Mouse (Mus musculus): Measurements from ENCODE around the gene Hacd2. TPM values are rescaled to one million over a fixed set of nuclear protein-coding genes. Genes with fewer than 3 reads are reported as not detected.

The Hacd2 gene
- polyA plus RNA-seq, 1 experiment, result 36.1 TPM

- Histone ChIP-seq H3K79me2 (ENCODE audit: control insufficient read depth, insufficient read depth) (no peaks in the 10 kb centered on the region), H3K4me3 (no peak overlapping the region), H3K27me3 (ENCODE audit: control insufficient read depth, insufficient read depth, insufficient read length) (peaks cover 3% of the 10 kb centered on the region), H3ac (ENCODE audit: control insufficient read depth, insufficient read length) (no peak overlapping the region), H3K4me2 (ENCODE audit: low read depth) (no peak overlapping the region), H3K36me3 (ENCODE audit: control insufficient read depth, insufficient read depth) (no peaks in the 10 kb centered on the region)
- TF ChIP-seq MYOD1 (IDR thresholded peaks at IDR 0.05; ENCODE audit: control insufficient read depth in 1 of 3, insufficient read length in 2 of 3, low read depth in 2 of 3), result no peak
- no peak for TF ChIP-seq MAX (IDR thresholded peaks at IDR 0.05; ENCODE audit: low read depth)
- TF ChIP-seq MYOG (IDR thresholded peaks at IDR 0.05; ENCODE audit: control insufficient read depth in 1 of 3, insufficient read depth in 1 of 3, insufficient read length in 2 of 3, low read depth in 2 of 3), result no peak
- TF ChIP-seq CEBPB (IDR thresholded peaks at IDR 0.05; ENCODE audit: insufficient read depth, poor library complexity, severe bottlenecking), result no peak
- no peak for TF ChIP-seq REST (IDR thresholded peaks at IDR 0.05; ENCODE audit: insufficient read depth, insufficient read length)
- TF ChIP-seq POLR2A (IDR thresholded peaks at IDR 0.05; ENCODE audit: insufficient read length, low read depth), result no peak
- TF ChIP-seq TCF3 (IDR thresholded peaks at IDR 0.05; ENCODE audit: insufficient read length, low read depth), result no peak
Observed at GRCm38 (mm10) chr16:34997576-34997975, 24.7 kb upstream of the Hacd2 start.

DNA sequence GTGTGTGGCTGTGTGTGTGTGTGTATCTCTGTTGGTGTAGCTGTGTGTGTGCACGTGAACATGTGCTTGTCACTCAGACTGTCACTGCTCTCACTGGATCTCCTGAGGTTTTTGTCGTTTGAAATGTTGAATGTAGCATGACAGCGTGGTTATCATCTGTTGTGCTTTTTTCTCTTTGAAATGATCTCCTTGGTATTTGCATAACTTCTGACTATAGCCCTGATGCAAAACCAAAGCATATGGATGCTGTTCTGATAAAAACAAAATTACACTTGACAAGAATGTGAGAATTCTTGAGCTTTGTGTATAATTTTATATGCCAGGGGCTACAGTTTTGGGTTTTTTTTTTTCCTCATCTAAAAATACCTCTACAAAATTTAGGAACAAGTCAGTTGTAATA is 23.2 kb upstream of the Hacd2 start:
- Histone ChIP-seq H3K36me3 (ENCODE audit: control insufficient read depth, insufficient read depth) (no peaks in the 10 kb centered on the region), H3K27me3 (ENCODE audit: control insufficient read depth, insufficient read depth, insufficient read length) (no peaks in the 10 kb centered on the region), H3ac (ENCODE audit: control insufficient read depth, insufficient read length) (no peak overlapping the region), H3K79me2 (ENCODE audit: control insufficient read depth, insufficient read depth) (no peaks in the 10 kb centered on the region), H3K4me3 (no peak overlapping the region), H3K4me2 (ENCODE audit: low read depth) (no peak overlapping the region)
- TF ChIP-seq REST (IDR thresholded peaks at IDR 0.05; ENCODE audit: insufficient read depth, insufficient read length) (no peak), MAX (IDR thresholded peaks at IDR 0.05; ENCODE audit: low read depth) (no peak), TCF3 (IDR thresholded peaks at IDR 0.05; ENCODE audit: insufficient read length, low read depth) (no peak), MYOD1 (IDR thresholded peaks at IDR 0.05; ENCODE audit: control insufficient read depth in 1 of 3, insufficient read length in 2 of 3, low read depth in 2 of 3) (no peak), POLR2A (IDR thresholded peaks at IDR 0.05; ENCODE audit: insufficient read length, low read depth) (no peak), POLR2AphosphoS2 (IDR thresholded peaks at IDR 0.05; ENCODE audit: insufficient read length, low read depth) (no peak), TCF12 (IDR thresholded peaks at IDR 0.05; ENCODE audit: insufficient read depth, poor library complexity, severe bottlenecking) (no peak), USF1 (IDR thresholded peaks at IDR 0.05; ENCODE audit: low read depth) (no peak), CEBPB (IDR thresholded peaks at IDR 0.05; ENCODE audit: insufficient read depth, poor library complexity, severe bottlenecking) (no peak)

- Histone ChIP-seq H3K4me3 (no peak overlapping the region), H3K79me2 (ENCODE audit: control insufficient read depth, insufficient read depth) (no peaks in the 10 kb centered on the region), H3K27me3 (ENCODE audit: control insufficient read depth, insufficient read depth, insufficient read length) (no peaks in the 10 kb centered on the region), H3K4me2 (ENCODE audit: low read depth) (no peak overlapping the region), H3K36me3 (ENCODE audit: control insufficient read depth, insufficient read depth) (no peaks in the 10 kb centered on the region), H3ac (ENCODE audit: control insufficient read depth, insufficient read length) (no peak overlapping the region)
- TF ChIP-seq MYOG (IDR thresholded peaks at IDR 0.05; ENCODE audit: control insufficient read depth in 1 of 3, insufficient read depth in 1 of 3, insufficient read length in 2 of 3, low read depth in 2 of 3) (no peak), MAX (IDR thresholded peaks at IDR 0.05; ENCODE audit: low read depth) (no peak), REST (IDR thresholded peaks at IDR 0.05; ENCODE audit: insufficient read depth, insufficient read length) (no peak), E2F4 (IDR thresholded peaks at IDR 0.05; ENCODE audit: insufficient read depth) (no peak), USF1 (IDR thresholded peaks at IDR 0.05; ENCODE audit: low read depth) (no peak), POLR2A (IDR thresholded peaks at IDR 0.05; ENCODE audit: insufficient read length, low read depth) (no peak), POLR2AphosphoS2 (IDR thresholded peaks at IDR 0.05; ENCODE audit: insufficient read length, low read depth) (no peak), TCF3 (IDR thresholded peaks at IDR 0.05; ENCODE audit: insufficient read length, low read depth) (no peak), MYOD1 (IDR thresholded peaks at IDR 0.05; ENCODE audit: control insufficient read depth in 1 of 3, insufficient read length in 2 of 3, low read depth in 2 of 3) (no peak), CEBPB (IDR thresholded peaks at IDR 0.05; ENCODE audit: insufficient read depth, poor library complexity, severe bottlenecking) (no peak), TCF12 (IDR thresholded peaks at IDR 0.05; ENCODE audit: insufficient read depth, poor library complexity, severe bottlenecking) (no peak), SRF (IDR thresholded peaks at IDR 0.05; ENCODE audit: control insufficient read depth, insufficient read length, low read depth) (no peak)
Observed at GRCm38 (mm10) chr16:34999986-35000385, 22.2 kb upstream of the Hacd2 start.

DNA sequence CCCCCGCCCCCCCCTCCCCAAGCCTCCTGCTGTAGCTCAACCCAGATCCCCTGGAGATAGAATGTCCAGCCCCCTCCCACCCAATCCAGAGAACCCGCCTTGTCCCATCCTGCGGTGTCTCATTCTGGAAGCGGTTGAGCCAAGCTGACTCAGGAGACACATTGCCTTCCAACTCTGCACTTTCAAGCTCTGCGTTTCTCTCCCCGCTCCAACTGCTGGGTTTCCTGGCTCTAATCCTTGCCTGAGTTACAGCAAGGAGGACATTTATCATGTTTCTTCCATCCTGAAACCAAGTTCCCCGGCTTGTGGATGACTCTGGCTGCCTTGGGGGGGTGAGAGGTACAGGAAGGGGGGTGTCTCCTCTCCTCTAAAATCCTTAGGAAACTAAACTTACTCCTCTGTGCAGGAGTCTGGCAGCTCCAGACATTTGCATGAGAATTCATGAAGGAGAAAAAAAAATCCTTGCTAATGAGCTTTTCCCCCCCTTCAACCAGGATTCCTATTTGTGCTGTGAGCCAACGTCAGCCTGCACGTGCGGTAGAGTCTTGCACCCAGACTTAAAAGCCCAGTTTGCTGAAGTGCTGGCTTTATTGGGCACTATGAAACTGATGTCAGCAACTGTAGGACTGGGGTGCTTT is 21.2 kb upstream of the Hacd2 start:
- no peak overlapping the region for H3K4me3 ChIP-seq
- no peaks in the 10 kb centered on the region for H3K27me3 ChIP-seq (ENCODE audit: control insufficient read depth, insufficient read depth, insufficient read length)

More for the DNA sequence above, 21.2 kb upstream of the Hacd2 start:
- Histone ChIP-seq H3K4me2 (ENCODE audit: low read depth) (no peak overlapping the region), H3K79me2 (ENCODE audit: control insufficient read depth, insufficient read depth) (no peaks in the 10 kb centered on the region), H3K36me3 (ENCODE audit: control insufficient read depth, insufficient read depth) (no peaks in the 10 kb centered on the region), H3ac (ENCODE audit: control insufficient read depth, insufficient read length) (no peak overlapping the region)
- no peak for TF ChIP-seq REST (IDR thresholded peaks at IDR 0.05; ENCODE audit: insufficient read depth, insufficient read length)
- TF ChIP-seq TCF3 (IDR thresholded peaks at IDR 0.05; ENCODE audit: insufficient read length, low read depth), result no peak
- TF ChIP-seq MYOG (IDR thresholded peaks at IDR 0.05; ENCODE audit: control insufficient read depth in 1 of 3, insufficient read depth in 1 of 3, insufficient read length in 2 of 3, low read depth in 2 of 3), result no peak
- TF ChIP-seq POLR2AphosphoS2 (IDR thresholded peaks at IDR 0.05; ENCODE audit: insufficient read length, low read depth), result no peak
- TF ChIP-seq MYOD1 (IDR thresholded peaks at IDR 0.05; ENCODE audit: control insufficient read depth in 1 of 3, insufficient read length in 2 of 3, low read depth in 2 of 3), result no peak
- TF ChIP-seq TCF12 (IDR thresholded peaks at IDR 0.05; ENCODE audit: insufficient read depth, poor library complexity, severe bottlenecking), result no peak
- TF ChIP-seq CEBPB (IDR thresholded peaks at IDR 0.05; ENCODE audit: insufficient read depth, poor library complexity, severe bottlenecking), result no peak
- no peak for TF ChIP-seq SRF (IDR thresholded peaks at IDR 0.05; ENCODE audit: control insufficient read depth, insufficient read length, low read depth)
- no peak for TF ChIP-seq E2F4 (IDR thresholded peaks at IDR 0.05; ENCODE audit: insufficient read depth)
